Mouse (Mus musculus) ovary, adult 2 months (tissue): ENCODE results near the gene Gm45713. TPM values are rescaled to one million over a fixed set of nuclear protein-coding genes. Genes with fewer than 3 reads are reported as not detected.

Experiments used
- polyA plus RNA-seq: library from polyadenylated mRNA; depleted of rRNA; stranded (reverse); fragments of >200 nt; gene quantifications from 2 replicates; pipeline ENCODE4 v1.2.3, GENCODE M21; 2012; rRNA removed

Gene Gm45713
- 1.9 TPM in 1 of 2 replicates, not detected in the other for polyA plus RNA-seq

DNA sequence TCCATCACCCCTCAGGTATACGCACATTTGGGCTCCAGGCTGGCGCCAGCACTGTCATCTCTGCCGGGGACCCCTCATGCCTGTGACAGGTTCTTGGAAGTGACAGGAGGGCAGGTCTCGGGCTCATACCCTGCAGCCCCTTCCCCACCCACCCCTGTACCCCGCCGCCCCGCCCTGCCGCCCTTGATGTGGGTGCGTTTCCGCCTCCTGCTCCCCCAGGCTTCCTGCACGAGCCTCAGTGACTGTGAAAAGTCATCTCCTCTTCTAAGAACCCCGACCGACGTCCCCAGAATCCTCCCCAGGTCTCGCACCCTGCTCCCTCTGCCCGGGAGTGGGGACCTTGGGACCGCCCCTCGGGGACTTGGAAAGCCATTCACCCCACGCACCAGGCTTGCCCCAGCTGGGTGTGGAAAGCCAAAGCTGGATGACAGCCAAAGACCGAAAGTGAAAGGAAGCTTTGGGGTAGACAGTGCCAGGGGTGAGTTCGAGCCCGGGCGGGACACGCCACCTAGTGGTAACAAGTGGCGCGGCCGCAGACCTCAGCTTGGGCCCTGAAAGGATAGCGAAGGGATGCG lies at the start of gene Gm45713, which contains the start of gene Flt3l:
TSS of gene Gm45713 (minus strand) at position 239 of the 575 bp plus-strand sequence.
TSS of gene Flt3l (minus strand) at position 440 of the 575 bp plus-strand sequence.

DNA sequence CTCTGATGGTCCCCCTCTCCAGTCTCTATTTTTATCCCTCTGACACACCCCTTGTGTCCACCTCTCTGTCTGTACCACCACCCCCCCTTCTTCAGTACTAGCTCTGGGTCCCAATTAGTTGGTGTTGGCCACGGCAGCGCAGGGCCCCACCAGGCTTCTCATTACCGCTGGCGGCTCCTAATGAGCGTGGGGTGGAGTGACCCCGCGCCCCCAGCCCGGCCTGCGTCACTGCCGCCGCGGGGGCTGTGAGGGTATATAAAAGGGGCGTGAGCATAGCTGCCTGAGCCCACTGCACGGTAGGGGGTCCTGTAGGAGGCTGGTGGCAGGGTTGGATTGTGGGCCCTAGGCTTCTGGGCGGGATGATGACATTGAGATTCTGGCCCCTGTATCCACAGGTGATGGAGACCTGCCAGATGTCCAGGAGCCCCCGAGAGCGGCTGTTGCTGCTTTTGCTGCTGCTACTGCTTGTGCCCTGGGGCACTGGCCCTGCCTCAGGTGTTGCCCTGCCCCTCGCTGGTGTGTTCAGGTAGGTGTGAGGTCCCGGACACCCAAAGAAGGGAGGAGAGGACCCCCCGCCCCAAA lies 45.0 kb upstream of the Gm45713 start, which contains the start of gene Pth2:
TSS of gene Pth2 (plus strand) at position 100 of the 582 bp plus-strand sequence.

DNA sequence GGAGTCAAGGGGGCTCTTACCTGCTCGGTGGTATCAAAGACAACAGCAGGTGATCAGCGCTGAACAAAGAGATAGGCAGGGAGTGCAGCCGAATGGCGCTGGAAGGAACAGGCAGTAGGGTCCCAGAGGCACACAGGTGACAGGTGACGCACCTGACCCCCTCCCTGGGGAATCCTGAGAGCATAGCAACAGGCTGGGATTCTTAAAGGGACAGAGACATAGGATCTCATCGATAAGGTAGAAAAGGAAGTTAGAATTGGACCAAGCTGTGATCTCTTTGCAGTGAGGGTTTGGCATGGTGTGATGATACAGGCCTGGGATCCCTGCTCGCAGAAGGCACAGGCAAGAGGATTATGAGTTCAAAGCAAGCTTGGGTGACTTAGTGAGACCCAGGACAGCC lies 43.4 kb upstream of the Gm45713 start, which contains the start of gene Gfy:
TSS of gene Gfy (minus strand) at position 101 of the 400 bp plus-strand sequence.

DNA sequence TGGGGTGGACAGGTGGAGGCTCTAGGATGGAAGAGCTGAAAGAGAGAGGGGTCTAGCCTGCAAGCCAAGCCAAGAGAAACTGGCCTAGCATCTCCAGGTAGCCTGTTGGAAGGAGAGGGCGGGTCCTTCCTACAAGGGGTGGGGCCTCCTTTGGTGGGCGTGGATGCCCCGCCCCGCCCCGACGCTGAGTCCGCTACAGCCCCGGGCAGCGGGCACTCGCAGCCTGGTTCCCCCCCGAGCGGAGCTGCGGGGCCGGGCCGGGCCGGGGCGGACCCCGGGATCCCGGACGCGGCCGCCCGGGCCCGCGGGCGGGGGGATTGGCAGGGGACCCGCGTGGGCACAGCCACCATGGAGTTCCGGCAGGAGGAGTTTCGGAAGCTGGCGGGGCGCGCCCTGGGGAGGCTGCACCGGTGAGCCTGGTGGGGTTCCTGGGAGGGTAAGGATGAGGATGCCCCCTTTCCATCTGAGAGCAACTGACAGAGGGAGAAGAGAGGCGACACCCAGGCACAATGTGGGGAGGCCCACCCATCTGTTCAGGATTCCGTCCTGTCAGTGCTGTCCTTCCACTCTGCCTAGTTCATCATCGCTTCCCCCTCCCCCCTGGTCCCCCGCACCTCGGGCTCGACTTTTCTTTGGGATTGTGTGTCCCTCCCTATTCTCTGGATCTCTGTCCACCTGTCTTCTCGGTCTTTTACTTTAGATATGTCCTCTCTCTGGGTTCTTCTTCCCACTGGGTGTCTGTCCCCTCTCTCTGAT lies 27.9 kb upstream of the Gm45713 start, which contains the start of gene Slc17a7:
TSS of gene Slc17a7 (plus strand) at position 215 of the 756 bp plus-strand sequence.

DNA sequence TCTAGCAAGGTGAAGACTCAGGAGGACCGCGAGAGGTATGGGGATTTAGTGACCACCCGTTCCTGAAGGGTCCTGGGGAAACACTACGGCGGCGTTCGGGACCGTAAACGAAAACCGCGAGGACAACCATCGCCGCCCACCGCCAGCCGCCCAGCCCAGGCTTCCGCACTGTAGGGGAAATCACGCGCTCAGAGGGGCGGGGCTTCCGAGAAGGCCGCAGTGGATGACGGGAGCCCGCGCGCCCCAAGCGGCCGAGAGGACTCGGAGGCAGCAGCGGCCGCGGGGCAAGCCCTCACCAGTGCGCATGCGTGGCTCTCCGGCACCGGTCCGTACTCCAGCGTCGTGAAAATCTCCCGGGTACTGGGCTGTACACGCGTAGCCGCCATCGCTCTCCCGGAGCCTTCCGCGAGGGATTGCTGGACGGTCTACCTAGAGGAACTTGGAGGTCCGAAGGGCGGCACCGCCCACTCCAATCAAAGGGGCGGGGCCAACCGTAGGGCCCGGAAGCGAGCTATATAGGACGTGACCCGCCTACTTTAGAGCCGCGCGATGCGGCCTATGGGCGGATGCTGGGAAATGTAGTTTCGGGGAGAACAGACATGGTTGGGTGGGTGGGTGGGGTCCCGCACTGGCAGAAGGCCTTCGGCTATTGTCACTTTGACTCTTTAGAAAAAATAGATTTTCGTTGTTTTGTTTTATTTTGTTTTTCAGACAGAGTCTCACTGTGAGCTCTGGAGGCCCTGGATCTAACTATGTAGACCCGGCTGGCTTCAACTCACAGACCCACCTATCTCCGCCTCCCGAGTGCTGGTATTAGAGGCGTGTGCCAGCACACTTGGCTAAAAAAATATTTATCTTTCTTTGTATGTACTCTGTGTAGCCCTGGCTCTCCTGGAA lies 18.3 kb upstream of the Gm45713 start, which contains the start of the genes Pih1d1 and Aldh16a1:
TSS of gene Pih1d1 (plus strand) at position 208 of the 897 bp plus-strand sequence.
TSS of gene Aldh16a1 (minus strand) at position 489 of the 897 bp plus-strand sequence.

DNA sequence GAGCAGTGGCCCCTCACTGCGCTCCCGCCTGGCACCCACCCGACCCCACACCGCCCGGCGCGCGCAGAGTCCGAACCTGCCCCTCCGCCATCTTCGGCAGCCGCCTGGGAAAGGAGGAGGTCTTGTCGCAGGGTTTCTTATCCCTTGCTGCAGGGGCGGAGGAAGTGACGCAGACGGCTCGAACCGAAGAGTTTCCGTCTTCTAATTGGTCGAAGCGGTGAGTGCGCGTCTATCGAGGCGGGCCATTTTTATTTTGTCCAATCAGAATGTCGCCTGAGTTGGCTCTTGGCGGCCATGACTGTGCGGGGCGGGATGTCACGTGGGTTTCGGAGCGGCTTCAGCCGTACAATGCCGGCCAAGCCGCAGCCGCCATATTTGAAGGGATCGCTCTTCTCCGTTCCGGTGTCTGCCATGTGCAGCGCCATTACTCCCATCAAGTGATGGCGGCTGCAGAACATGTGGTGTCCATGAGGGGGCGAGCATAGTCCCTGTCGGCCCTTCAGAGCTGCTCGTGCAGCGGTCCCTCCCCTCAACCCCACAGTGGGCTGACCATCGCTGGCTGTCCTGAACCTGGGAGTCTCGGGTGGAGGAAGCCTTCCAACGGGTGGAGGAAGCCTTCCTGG lies 7.3 kb downstream of the Gm45713 start, which contains the start of gene Rpl13a:
TSS of gene Rpl13a (minus strand) at position 138 of the 623 bp plus-strand sequence.

DNA sequence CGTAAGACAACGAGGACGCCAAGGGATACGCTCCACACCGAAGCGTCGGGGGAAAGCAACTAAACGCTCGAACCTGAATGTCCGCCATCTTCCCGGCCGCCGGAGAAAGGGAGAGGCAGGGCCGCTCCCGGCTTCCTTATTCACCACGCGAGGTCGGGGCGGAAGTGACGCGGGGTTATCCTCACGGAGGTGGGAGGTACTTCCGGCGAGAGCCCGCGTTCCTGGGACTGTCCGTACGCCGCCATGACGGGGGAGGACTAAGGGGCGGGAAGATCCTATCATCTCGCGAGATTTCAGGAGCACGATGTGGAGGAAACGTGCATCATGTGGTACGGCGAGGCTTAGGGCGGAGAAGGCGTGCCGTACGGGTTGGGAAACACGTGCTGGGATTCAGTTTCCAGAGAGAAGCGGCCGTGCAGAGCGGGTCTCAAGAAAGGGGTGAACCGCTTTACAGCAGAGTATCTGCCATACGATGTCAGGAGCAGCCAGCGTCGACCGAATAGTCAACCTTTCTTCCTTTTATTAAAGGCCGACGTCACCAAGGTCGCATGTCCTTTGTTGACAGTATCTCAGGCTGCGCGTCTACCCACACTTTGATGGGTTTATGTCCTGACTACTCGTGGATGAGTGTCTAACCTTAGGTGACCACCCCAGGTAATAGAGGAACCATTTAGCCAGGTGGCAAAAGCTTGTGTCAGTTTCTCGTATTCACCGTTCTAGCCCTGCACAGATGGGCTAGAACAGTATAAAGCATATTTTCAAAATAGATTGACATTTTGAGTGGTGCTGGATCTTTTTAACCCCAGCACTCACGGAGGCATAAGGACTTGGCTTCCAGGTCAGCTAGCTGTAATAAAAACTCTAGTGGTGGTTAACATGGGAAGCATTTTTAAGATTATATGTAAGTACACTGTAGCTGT lies 11.5 kb downstream of the Gm45713 start, which contains the start of gene Rps11:
TSS of gene Rps11 (minus strand) at position 216 of the 920 bp plus-strand sequence.

DNA sequence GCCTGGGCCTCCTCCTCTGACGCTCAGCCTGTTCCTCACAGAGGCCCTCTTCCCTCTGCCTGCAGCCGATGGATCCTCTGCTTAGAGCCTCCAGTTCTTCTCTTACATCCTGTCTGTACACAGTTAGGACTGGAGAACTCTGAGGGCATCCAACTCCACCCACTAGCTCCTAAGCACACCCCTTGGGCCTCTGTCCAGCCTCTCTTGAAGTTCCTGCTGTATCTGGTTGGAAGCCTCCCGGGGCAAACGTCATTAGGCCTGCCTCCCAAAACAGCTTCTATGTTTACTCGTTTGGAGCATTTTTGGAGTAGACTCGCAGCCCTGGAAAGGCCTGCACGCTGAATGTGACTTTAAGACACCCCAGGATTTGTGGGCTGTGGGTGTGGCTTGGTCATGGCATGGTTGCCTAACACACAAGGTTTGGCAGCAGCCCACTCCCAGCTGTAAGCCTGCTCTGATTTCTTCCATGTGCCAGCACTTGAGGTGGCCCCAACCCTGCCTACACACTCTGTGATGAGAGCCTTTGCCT lies 32.3 kb downstream of the Gm45713 start, which contains the start of gene Fcgrt:
TSS of gene Fcgrt (minus strand) at position 200 of the 529 bp plus-strand sequence.

DNA sequence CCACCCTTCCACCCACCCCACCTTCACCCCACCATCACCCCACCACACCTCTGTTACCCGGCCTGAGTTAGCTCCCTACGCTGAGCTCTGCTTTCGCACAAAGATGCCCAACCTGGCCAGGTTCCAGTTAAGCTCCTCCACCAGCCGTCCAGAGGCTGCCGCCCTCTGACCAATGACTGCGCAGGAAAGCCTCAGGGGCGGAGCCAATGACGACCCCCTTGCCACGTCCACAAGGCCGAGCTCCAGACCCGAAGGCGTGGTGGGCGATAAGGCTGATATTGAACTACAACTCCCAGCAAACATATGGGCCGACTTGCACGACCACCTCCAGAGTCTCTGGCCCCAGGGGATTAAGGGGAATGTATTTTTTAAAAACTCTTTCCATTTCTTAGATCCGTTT lies 44.0 kb downstream of the Gm45713 start, which contains the start of gene Rcn3:
TSS of gene Rcn3 (minus strand) at position 174 of the 400 bp plus-strand sequence.

Other genes with a start within 250 kb of the Gm45713 start
- 274 and 494 TPM in 2 replicates for gene Med25, start 243.5 kb downstream of the Gm45713 start, polyA plus RNA-seq
- 133 and 143 TPM in 2 replicates for gene Fuz, start 240.2 kb downstream of the Gm45713 start, polyA plus RNA-seq
- 132 and 136 TPM in 2 replicates for gene Ap2a1, start 206.7 kb downstream of the Gm45713 start, polyA plus RNA-seq
- gene Tsks, start 193.0 kb downstream of the Gm45713 start, polyA plus RNA-seq = 0.08 TPM in 1 of 2 replicates, not detected in the other
- gene Cpt1c, start 161.4 kb downstream of the Gm45713 start, polyA plus RNA-seq = 61.1 and 66.1 TPM in 2 replicates
- gene Prmt1, start 149.7 kb downstream of the Gm45713 start, polyA plus RNA-seq = 364 and 448 TPM in 2 replicates
- 154 and 158 TPM in 2 replicates for gene Irf3, start 138.6 kb downstream of the Gm45713 start, polyA plus RNA-seq
- 43.3 and 49.2 TPM in 2 replicates for gene Bcl2l12, start 137.5 kb downstream of the Gm45713 start, polyA plus RNA-seq
- 116 and 132 TPM in 2 replicates for gene Scaf1, start 119.9 kb downstream of the Gm45713 start, polyA plus RNA-seq
- gene Rras, start 118.3 kb downstream of the Gm45713 start, polyA plus RNA-seq = 161 and 171 TPM in 2 replicates
- gene Prr12, start 83.3 kb downstream of the Gm45713 start, polyA plus RNA-seq = 17.5 and 18.4 TPM in 2 replicates
- gene Nosip, start 73.8 kb downstream of the Gm45713 start, polyA plus RNA-seq = 157 and 163 TPM in 2 replicates
- 90.9 and 100 TPM in 2 replicates for gene Prrg2, start 73.6 kb downstream of the Gm45713 start, polyA plus RNA-seq
- 537 and 545 TPM in 2 replicates for gene Rcn3, start 44.0 kb downstream of the Gm45713 start, polyA plus RNA-seq
- gene Fcgrt, start 32.4 kb downstream of the Gm45713 start, polyA plus RNA-seq = 132 and 135 TPM in 2 replicates
- gene Rps11, start 11.8 kb downstream of the Gm45713 start, polyA plus RNA-seq = 173 and 237 TPM in 2 replicates
- gene Rpl13a, start 7.5 kb downstream of the Gm45713 start, polyA plus RNA-seq = 1,241 and 3,203 TPM in 2 replicates
- 38.5 and 68.0 TPM in 2 replicates for gene Flt3l, start 201 bp upstream of the Gm45713 start, polyA plus RNA-seq
- 60.2 and 64.9 TPM in 2 replicates for gene Pih1d1, start 18.1 kb upstream of the Gm45713 start, polyA plus RNA-seq
- 87.7 and 97.6 TPM in 2 replicates for gene Aldh16a1, start 18.4 kb upstream of the Gm45713 start, polyA plus RNA-seq
- gene Slc17a7, start 27.7 kb upstream of the Gm45713 start, polyA plus RNA-seq = 0.17 and 0.20 TPM in 2 replicates
- not detected in 2 replicates for gene Gfy, start 43.3 kb upstream of the Gm45713 start, polyA plus RNA-seq
- gene Pth2, start 44.8 kb upstream of the Gm45713 start, polyA plus RNA-seq = not detected in 2 replicates
- gene Ccdc155, start 68.7 kb upstream of the Gm45713 start, polyA plus RNA-seq = 3.1 and 4.1 TPM in 2 replicates
- gene Dkkl1, start 75.9 kb upstream of the Gm45713 start, polyA plus RNA-seq = 2.1 and 3.3 TPM in 2 replicates
- 119 and 183 TPM in 2 replicates for gene Tead2, start 79.5 kb upstream of the Gm45713 start, polyA plus RNA-seq
- gene Cd37, start 102.9 kb upstream of the Gm45713 start, polyA plus RNA-seq = 13.2 and 14.5 TPM in 2 replicates
- gene Slc6a16, start 104.9 kb upstream of the Gm45713 start, polyA plus RNA-seq = 0.15 and 0.40 TPM in 2 replicates
- gene Slc6a21, start 141.3 kb upstream of the Gm45713 start, polyA plus RNA-seq = 0.24 TPM in 1 of 2 replicates, not detected in the other
- gene Trpm4, start 197.5 kb upstream of the Gm45713 start, polyA plus RNA-seq = 58.6 and 62.0 TPM in 2 replicates
- gene Hrc, start 199.1 kb upstream of the Gm45713 start, polyA plus RNA-seq = 0.46 and 0.51 TPM in 2 replicates
- gene Ppfia3, start 230.8 kb upstream of the Gm45713 start, polyA plus RNA-seq = 11.9 and 12.1 TPM in 2 replicates
- 43.0 and 49.1 TPM in 2 replicates for gene Lin7b, start 234.4 kb upstream of the Gm45713 start, polyA plus RNA-seq